Mouse (Mus musculus): Measurements from ENCODE around the gene Ppp1r37.

GRCm38 (mm10) chr7:19494751-19495474, 68.0 kb downstream of the Ppp1r37 start:
- TF ChIP-seq POLR2A (IDR thresholded peaks at IDR 0.05; ENCODE audit: control insufficient read depth, extremely low read depth, insufficient read depth, low read length, poor library complexity) (no peak), CTCF (IDR thresholded peaks at IDR 0.05; ENCODE audit: borderline replicate concordance, control insufficient read depth, extremely low read depth, insufficient read depth, low read length, poor library complexity) (no peak)
